Mouse (Mus musculus) layer of hippocampus, adult 9-10 months (tissue): ENCODE results near the gene Ugt2b38.
"Not testable (repeated sequence)": the region's sequence is repeated elsewhere in the genome, so short reads cannot be mapped to it uniquely, and the experiment has no call there.

Experiments used
- DNase-seq: peaks from one replicate; pipeline ENCODE4 v3.0.0; 2022; ENCODE audit warnings: low spot score

The Ugt2b38 gene

GRCm38 (mm10) chr5:87424041-87424440 lies at the start of gene Ugt2b38:
TSS of gene Ugt2b38 (minus strand) at chr5:87424203.
- DNase-seq, result not testable (repeated sequence)

DNA sequence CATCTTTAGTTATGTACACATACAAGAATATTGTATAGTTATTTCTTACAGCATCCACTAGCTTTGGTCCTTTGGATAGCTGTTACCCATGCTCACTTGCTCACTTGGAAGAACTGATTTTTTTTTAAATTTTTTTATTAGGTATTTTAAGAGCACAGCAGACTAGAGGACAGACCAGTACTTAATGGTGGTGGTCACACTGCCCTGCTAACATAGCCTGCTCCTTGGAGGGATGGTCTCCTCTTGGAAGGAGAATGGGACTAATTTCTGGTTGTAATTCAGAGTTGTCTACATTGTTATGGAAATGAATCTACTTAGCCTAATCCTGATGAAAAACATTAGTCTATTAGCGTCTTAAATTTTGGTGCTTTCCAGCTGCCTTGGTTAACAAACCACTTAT lies 34.8 kb upstream of the Ugt2b38 start:
- no peak for DNase-seq

DNA sequence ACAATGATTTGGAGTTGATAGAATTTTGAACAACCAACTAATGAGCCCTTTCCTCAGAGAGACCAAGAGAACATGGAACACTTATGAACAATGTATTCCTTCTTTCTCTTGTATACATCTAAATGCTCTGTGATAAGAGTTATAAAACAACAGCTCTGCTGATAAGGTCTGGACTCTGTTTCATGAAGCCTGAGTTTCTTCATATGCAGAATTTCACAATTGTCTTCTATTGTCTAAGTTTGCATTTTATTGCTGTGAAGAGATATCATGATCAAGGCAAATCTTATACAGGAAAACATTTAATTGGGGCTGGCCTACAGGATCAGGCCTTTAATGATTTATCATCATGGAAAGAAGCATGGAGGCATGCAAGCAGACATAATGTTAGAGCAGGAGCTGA lies 33.7 kb upstream of the Ugt2b38 start:
- DNase-seq, result no peak

DNA sequence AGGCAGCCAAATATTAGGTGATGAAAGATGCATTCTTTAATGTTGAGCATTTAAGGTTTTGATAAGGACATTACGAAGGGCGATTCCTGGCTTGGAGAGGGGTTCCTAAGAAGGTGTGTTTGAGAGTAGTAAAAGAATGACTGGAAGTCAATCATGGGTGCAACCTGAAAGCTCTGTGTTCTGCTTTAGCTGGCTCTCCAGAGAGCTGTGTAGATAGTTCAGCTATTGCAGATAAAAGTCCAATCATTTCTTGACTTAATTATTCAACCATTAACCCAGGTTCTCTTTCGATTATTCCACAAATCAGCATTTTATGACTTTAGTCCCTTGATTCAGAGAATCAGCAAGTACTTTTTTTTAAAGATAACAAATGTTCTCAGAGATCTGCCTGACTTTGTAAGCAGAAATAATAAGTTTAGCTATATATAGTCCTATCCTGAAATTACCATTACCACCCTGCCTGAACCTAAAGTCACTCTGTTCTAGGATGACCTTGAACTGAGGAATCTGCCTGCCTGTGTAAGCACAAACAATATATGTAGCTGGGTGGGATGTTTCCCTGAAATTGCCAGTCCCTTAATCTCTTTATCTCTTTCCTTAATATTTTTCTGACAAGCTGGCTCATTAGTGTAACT lies 32.3 kb upstream of the Ugt2b38 start:
- DNase-seq, result no peak

DNA sequence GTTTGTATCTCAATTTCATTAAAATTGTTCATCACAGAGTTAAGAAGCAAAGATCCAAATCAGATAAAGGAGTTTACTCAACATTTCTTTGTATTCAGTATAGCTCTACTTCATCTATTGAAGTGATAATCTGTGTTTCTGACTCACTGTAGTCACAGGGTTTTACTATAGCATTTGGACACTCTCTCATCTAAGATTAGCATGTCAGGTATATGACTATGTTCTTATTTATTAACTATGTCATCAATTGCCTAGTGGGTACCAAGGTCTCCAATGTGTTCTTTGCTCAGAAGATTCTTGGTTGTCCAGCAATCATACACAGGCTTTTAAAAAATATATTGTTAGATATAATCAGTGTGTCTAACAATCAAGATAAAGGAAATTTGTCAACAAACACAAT lies 31.5 kb upstream of the Ugt2b38 start:
- no peak for DNase-seq

DNA sequence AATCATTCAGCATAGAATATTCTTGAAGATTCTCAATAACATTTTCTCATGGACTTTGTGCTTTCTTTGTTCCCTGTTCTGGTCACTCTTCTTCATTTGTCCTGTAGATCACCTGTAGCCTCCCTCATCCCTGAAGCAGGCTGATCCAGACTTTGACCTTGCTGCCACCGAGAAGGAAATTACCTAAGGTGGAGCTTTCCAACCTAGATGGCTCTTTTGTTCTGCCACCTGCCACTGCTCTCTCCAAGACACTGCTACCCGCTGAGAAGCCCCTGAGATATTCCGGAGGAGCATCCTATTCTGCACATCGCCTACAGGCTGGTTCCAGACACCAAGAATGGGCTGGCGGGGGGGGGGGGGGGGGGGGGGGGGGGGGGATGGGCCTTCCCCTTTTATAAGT lies 28.5 kb upstream of the Ugt2b38 start:
- DNase-seq, result not testable (repeated sequence)

- no peak for DNase-seq
These were observed 12.3 kb upstream of the Ugt2b38 start for GRCm38 (mm10) chr5:87436264-87436663.

DNA sequence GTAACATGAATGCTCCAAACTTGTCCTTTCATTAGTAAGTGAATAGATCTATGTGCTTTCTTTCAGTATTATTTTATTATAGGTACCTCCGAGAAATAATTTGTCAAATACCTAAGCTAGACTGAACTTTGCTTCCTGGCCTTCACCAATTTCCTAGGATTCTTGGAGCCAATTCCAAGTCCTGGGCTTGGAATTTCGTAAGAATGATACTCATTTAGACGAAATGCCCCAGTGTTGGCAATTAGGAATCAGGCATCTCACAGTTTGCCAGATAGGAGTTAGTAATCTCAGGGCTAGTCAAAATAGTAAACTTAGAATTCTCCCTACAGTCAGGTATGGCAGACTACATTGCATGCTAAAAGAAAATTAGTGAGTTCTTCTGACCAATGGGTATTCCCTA lies 1.7 kb upstream of the Ugt2b38 start:
- no peak for DNase-seq

- DNase-seq, result no peak
These were observed 27.0 kb downstream of the Ugt2b38 start for GRCm38 (mm10) chr5:87396968-87397367.

- DNase-seq, result no peak
These were observed 33.2 kb downstream of the Ugt2b38 start for GRCm38 (mm10) chr5:87390818-87391217.

DNA sequence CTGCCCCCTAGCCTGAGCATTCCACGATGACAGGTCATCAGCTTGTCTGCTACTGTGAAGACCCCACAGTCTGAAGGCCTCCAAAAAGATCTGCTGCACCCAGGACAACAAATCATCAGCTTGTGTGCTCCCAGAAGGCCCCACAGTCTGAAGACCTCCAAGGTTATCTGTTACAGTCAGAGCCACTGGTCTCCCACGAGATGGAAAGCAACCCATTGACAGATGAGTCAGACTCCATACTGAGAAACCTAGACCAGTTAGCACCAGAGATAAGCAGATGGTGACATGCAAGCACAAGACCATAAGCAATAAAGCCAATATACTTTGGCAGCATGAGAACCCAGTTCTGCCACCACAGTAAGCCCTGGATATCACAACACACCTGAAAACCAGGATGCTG lies 43.8 kb downstream of the Ugt2b38 start:
- no peak for DNase-seq

- DNase-seq, result no peak
These were observed 44.2 kb downstream of the Ugt2b38 start for GRCm38 (mm10) chr5:87379825-87380224.

DNA sequence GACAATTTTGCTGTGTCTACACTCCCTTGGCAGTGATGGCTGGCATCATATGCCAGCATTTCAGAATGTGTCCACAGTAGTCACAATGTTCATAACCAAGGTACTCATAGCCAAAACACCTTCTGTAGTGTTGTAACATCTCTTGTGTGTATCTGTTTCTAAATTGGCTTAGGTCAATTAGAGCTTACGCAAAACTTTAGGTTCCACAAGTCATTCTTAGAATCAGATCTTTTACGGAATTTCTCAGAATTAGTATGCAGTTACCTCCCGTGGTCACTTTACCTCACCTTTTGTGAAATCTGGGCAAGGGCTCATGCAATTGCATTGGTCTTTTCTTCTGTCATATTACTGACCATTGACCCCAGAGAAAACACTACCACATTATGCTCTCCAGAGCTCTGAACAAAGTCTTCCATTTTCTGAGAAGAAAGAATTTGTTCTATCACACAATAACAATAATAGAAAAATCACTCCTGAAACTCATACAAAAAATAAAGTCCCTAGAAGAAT lies 48.1 kb downstream of the Ugt2b38 start:
- DNase-seq, result no peak

GRCm38 (mm10) chr5:87373502-87373863 lies 50.5 kb downstream of the Ugt2b38 start:
- DNase-seq, result no peak

DNA sequence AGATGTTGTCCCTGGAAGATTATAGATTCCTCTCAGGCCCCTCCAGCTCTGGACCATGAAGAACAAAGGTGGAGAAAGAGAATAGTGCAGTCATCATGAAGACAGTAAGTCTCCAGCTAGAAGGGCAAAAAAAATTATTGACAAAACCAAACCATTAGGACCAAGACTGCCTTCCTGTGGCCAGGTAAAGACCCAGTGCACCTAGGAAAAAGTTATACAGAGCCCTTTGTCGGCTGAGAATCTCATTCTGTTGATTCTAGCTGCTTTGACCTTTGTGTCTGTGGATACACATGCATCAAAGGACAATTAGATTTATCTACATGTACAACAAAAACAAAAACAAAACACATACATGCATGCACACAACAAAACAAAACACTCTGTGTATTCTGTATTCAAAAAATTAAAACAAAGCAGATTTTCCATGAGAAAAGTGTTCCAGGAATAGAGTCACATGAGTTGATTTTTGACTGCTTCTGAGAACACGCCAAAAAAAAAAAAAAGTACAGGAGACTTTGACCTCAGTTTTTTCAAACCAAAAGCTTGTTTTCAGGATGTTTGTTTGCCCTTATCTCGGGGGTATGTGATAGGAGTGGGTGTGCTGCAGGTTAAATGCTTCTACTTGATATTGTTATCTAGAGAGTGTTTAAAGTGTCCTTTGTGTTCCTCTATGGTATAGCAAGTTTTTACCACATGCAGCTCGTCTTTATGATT lies 51.1 kb downstream of the Ugt2b38 start:
- DNase-seq, result not testable (repeated sequence)
